Mouse (Mus musculus) small intestine, adult 2 months (tissue): ENCODE measurements around the gene Hoga1.

Experiments
- CTCF ChIP-seq: fragments of 200-500 bp; IDR thresholded peaks from 2 replicates; pipeline ENCODE4 v1.5.1; 2012; ENCODE audit warnings: low read depth, mild to moderate bottlenecking, control low read depth, inconsistent platforms, low read length, moderate library complexity, mixed read lengths; ENCODE audit not compliant: insufficient replicate concordance, insufficient read length; ENCODE audit errors: extremely low read depth
- POLR2A ChIP-seq: fragments of 200-500 bp; IDR thresholded peaks from 2 replicates; pipeline ENCODE4 v1.6.1; 2012; ENCODE audit warnings: low read depth, mild to moderate bottlenecking, control low read depth, inconsistent platforms, low read length, moderate library complexity

DNA sequence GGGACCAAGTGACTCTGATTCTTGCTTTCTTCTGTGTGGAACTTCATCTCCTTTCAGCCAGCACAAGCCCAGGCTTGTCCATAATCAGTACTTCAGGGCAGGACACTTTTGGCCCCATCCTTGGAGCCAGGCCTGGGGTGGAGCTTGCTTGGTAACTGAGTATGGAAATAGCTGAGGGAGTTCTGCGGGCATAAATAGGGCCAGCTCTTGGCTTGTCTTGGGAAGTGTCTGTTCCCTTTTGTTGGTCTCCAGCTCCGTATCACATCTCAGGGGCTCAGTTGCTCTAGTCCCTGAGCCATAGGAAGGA lies 22.9 kb upstream of the Hoga1 start:
- no peak for TF ChIP-seq CTCF
- TF ChIP-seq POLR2A: no peak
